Mouse (Mus musculus): ENCODE data around the gene Etnk1.

- TF ChIP-seq GATA1 (IDR thresholded peaks at IDR 0.05; ENCODE audit: low read length) (no peak), TAL1 (IDR thresholded peaks at IDR 0.05; ENCODE audit: low read length) (no peak)
Observed at GRCm38 (mm10) chr6:143234868-143235267, 67.8 kb downstream of the Etnk1 start.

Measured in erythroblast, embryonic 14.5 days (primary cell).